Mouse (Mus musculus) intestine, embryonic 16.5 days (tissue): ENCODE measurements at regions not wholly inside any gene's neighbourhood (a gene's known extent, or its start where the extent isn't known, plus 50 kb on each side); places are given as distances from the start of the nearest gene placed in this dataset.

Experiments used
- ATAC-seq: fragments of 200-750 bp; cut with Nextera tagmentation; 2 replicates; pipeline ENCODE4 v1.8.0; 2017; ENCODE audit warnings: moderate TSS enrichment, moderate library complexity
- H3K27ac ChIP-seq: fragments of 300-500 bp; sonication (generic); 2 replicates; pipeline ENCODE4 v1.5.1; 2014; ENCODE audit warnings: mild to moderate bottlenecking, low read length
- H3K27me3 ChIP-seq: fragments of 300-500 bp; sonication (generic); replicated peaks from 2 replicates; pipeline ENCODE4 v1.6.1; 2014; ENCODE audit warnings: low read length, control low read depth, mixed read lengths; ENCODE audit not compliant: control insufficient read depth, insufficient read depth
- H3K36me3 ChIP-seq: fragments of 300-500 bp; sonication (generic); 2 replicates; pipeline ENCODE4 v1.6.1; 2014; ENCODE audit warnings: low read length, control low read depth; ENCODE audit not compliant: control insufficient read depth, insufficient read depth
- H3K4me1 ChIP-seq: fragments of 300-500 bp; sonication (generic); 2 replicates; pipeline ENCODE4 v1.6.1; 2014; ENCODE audit warnings: low read length, control low read depth, mixed read lengths; ENCODE audit not compliant: control insufficient read depth, insufficient read depth
- H3K4me2 ChIP-seq: fragments of 300-500 bp; sonication (generic); 2 replicates; pipeline ENCODE4 v1.6.1; 2014; ENCODE audit warnings: low read depth, low read length, control low read depth
- H3K4me3 ChIP-seq: fragments of 300-500 bp; sonication (generic); 2 replicates; pipeline ENCODE4 v1.5.1; 2014; ENCODE audit warnings: mild to moderate bottlenecking, low read length
- H3K9ac ChIP-seq: fragments of 300-500 bp; sonication (generic); 2 replicates; pipeline ENCODE4 v1.6.1; 2014; ENCODE audit warnings: low read depth, low read length
- H3K9me3 ChIP-seq: fragments of 300-500 bp; sonication (generic); 2 replicates; pipeline ENCODE4 v1.6.1; 2016; ENCODE audit warnings: low read length, control low read depth; ENCODE audit not compliant: control insufficient read depth
- WGBS: fragments of 180-500 bp; shearing (Covaris S2); extraction: QIAGEN DNeasy Blood & Tissue Kit; methylation state at CpG from one replicate; pipeline ENCODE4 v1.1.7; 2014; 5-methylcytosine and 5-hydroxymethylcytosine counted together

DNA sequence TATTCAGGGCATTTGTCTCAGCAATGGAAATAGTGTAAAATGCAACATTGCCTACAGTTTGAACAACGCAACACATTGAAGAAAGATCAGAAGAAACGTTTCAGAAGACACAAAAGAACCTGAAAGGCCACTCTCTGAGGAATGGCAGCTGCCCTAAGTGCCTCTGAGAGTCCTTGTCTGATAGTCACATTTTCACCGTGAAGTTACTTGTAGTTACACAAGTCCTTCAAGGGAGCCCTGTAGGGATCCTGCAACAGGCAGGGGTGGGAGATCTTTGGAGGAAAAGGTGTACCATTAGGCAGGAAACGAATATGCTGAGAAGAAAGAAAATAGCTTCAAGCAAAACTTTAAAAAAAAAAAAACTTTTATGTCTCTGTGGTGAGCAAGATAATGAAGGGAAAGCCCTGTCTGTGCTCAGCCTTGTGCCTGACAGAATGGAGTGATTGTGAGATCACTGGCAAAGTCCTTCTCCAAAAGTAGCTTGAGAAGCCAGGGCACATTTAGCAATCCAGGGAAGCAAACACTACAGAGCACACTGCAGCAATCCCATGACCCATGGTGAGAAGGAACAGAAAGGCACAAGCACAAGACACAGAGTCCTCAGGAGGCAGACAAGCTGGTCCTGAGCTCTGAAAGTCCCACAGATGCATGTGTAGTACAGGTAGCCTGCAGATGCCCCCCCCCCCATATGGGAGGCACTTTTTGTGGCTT, 112.3 kb upstream of the Tnfaip3 start:
- H3K27ac ChIP-seq: no peak overlapping the region
- no peaks in the 10 kb centered on the region for H3K36me3 ChIP-seq
- H3K9me3 ChIP-seq: no peaks in the 10 kb centered on the region
- 66% methylated on average over 4 of the region's 4 CpGs for WGBS
- no peak overlapping the region for H3K4me3 ChIP-seq
- ATAC-seq: no peak
- no peaks in the 10 kb centered on the region for H3K27me3 ChIP-seq
- no peak overlapping the region for H3K4me2 ChIP-seq
- 0 out of 2 replicates have a peak, but pooled peaks cover 3% of the 10 kb centered on the region for H3K4me1 ChIP-seq
- H3K9ac ChIP-seq: no peak overlapping the region

DNA sequence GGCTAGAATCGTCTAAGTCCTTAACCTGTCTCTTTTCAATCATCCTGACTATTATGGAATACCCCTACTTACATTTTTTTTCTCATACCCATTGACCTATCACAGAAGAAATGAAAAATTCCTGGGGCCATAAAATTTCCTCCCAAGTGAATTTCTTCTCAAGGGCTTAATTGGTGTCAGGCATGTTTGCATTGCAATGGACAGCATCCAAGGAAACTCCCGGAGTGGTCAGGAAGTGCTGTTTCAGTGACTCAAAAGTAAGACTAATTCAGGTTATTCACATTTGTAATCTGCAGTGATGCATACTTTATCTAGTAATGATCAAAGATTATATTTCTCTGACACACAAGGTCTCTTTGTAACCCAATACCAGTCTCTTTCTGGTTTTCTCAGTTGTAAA, 111.5 kb upstream of the Tnfaip3 start:
- ATAC-seq: no peak
- Histone ChIP-seq H3K27me3 (no peaks in the 10 kb centered on the region), H3K9ac (no peak overlapping the region), H3K9me3 (no peaks in the 10 kb centered on the region), H3K4me3 (no peak overlapping the region), H3K4me2 (no peak overlapping the region), H3K27ac (no peak overlapping the region), H3K36me3 (no peaks in the 10 kb centered on the region), H3K4me1 (peaks cover 7% of the 10 kb centered on the region; the same call in 1 of the 2 replicates)
- WGBS: 38% methylated on average over 2 of the region's 2 CpGs

DNA sequence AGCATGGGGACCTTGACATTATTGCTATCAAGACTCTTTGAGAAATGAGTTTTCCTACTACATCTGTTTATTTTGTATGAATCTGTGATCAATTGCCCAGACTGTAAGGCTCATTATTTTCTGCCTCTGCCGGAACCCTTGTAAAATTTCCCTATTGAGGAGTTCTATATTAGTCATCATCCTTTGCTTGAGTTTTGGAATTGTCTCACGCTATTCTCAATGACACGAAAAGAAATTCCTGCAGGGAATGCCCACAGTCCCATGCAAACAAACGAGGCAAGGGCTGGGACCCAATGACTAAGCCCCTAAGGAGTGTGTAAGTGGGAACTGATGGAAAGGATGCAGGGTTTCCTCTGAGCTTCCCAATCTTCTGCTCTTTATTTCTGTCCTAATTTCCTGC, 111.0 kb upstream of the Tnfaip3 start:
- 72% methylated on average over 4 of the region's 4 CpGs for WGBS
- no peak for ATAC-seq
- Histone ChIP-seq H3K27ac (no peak overlapping the region), H3K4me2 (no peak overlapping the region), H3K9ac (no peak overlapping the region), H3K27me3 (no peaks in the 10 kb centered on the region), H3K9me3 (no peaks in the 10 kb centered on the region), H3K4me1 (peaks cover 7% of the 10 kb centered on the region; the same call in 1 of the 2 replicates), H3K36me3 (no peaks in the 10 kb centered on the region), H3K4me3 (no peak overlapping the region)

GRCm38 (mm10) chr10:19123691-19124090, 108.2 kb upstream of the Tnfaip3 start:
- no peak overlapping the region for H3K4me2 ChIP-seq
- ATAC-seq: no peak
- 73% methylated on average over 7 of the region's 7 CpGs for WGBS
- no peaks in the 10 kb centered on the region for H3K36me3 ChIP-seq
- no peaks in the 10 kb centered on the region for H3K27me3 ChIP-seq
- no peak overlapping the region for H3K27ac ChIP-seq
- H3K9ac ChIP-seq: no peak overlapping the region
- H3K4me1 ChIP-seq: peaks cover 7% of the 10 kb centered on the region; the same call in 1 of the 2 replicates
- H3K9me3 ChIP-seq: no peaks in the 10 kb centered on the region
- H3K4me3 ChIP-seq: no peak overlapping the region

- Histone ChIP-seq H3K4me2 (no peak overlapping the region), H3K27me3 (no peaks in the 10 kb centered on the region), H3K9ac (no peak overlapping the region), H3K27ac (no peak overlapping the region), H3K4me3 (no peak overlapping the region), H3K9me3 (no peaks in the 10 kb centered on the region), H3K36me3 (no peaks in the 10 kb centered on the region), H3K4me1 (peaks cover 9% of the 10 kb centered on the region; the same call in 1 of the 2 replicates)
- 41% methylated on average over 6 of the region's 6 CpGs for WGBS
- peak; percentile 63; the same call in 1 of the 2 replicates for ATAC-seq
These were observed 106.8 kb upstream of the Tnfaip3 start for GRCm38 (mm10) chr10:19122221-19122620.

GRCm38 (mm10) chr10:19119281-19120049, 104.0 kb upstream of the Tnfaip3 start:
- H3K9ac ChIP-seq: no peak overlapping the region
- H3K4me3 ChIP-seq: no peak overlapping the region
- WGBS: 66% methylated on average over 8 of the region's 8 CpGs
- no peaks in the 10 kb centered on the region for H3K27me3 ChIP-seq
- peaks cover 12% of the 10 kb centered on the region; the same call in 1 of the 2 replicates for H3K4me1 ChIP-seq
- no peak overlapping the region for H3K4me2 ChIP-seq
- no peak overlapping the region for H3K27ac ChIP-seq
- ATAC-seq: peak; percentile 61
- no peaks in the 10 kb centered on the region for H3K9me3 ChIP-seq
- no peaks in the 10 kb centered on the region for H3K36me3 ChIP-seq

- H3K9ac ChIP-seq: no peak overlapping the region
- H3K27me3 ChIP-seq: no peaks in the 10 kb centered on the region
- 72% methylated on average over 5 of the region's 5 CpGs for WGBS
- no peak overlapping the region for H3K4me2 ChIP-seq
- peaks cover 12% of the 10 kb centered on the region; the same call in 1 of the 2 replicates for H3K4me1 ChIP-seq
- peak; percentile 34; the same call in 1 of the 2 replicates for ATAC-seq
- no peaks in the 10 kb centered on the region for H3K36me3 ChIP-seq
- H3K9me3 ChIP-seq: no peaks in the 10 kb centered on the region
- H3K4me3 ChIP-seq: no peak overlapping the region
- no peak overlapping the region for H3K27ac ChIP-seq
These were observed 103.3 kb upstream of the Tnfaip3 start for GRCm38 (mm10) chr10:19118569-19119280.

DNA sequence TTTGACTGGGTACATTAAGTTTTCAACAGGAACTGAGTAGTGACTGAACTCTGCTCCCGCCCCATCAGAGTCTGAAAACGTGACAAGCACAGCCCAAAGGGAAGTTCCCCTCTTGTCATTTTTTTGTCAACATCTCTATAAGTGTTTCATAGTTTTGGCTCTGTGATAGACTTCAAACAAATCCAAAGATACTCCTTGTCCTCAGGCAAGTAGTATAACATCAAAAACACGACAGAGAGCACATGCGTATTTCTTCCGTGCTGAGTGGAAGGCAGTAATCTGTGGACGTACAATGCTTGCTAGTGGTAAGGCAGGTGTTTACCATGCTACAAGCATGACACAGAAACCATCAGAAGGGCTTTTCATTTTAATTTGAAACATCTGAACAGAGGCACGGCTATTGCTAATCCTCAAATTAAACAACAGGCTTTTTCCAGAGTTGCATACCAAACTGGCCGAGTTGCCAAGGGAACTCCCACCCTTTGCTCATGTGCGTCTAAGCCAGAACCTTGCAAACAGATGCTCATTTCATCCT, 101.7 kb upstream of the Tnfaip3 start:
- Histone ChIP-seq H3K4me1 (peaks cover 7% of the 10 kb centered on the region; the same call in 1 of the 2 replicates), H3K4me3 (no peak overlapping the region), H3K27ac (no peak overlapping the region), H3K9me3 (no peaks in the 10 kb centered on the region), H3K4me2 (no peak overlapping the region), H3K9ac (no peak overlapping the region), H3K36me3 (no peaks in the 10 kb centered on the region), H3K27me3 (no peaks in the 10 kb centered on the region)
- ATAC-seq: no peak
- 60% methylated on average over 9 of the region's 9 CpGs for WGBS

- H3K27ac ChIP-seq: no peak overlapping the region
- H3K9ac ChIP-seq: no peak overlapping the region
- H3K27me3 ChIP-seq: no peaks in the 10 kb centered on the region
- H3K4me2 ChIP-seq: no peak overlapping the region
- ATAC-seq: peak; percentile 81
- no peaks in the 10 kb centered on the region for H3K9me3 ChIP-seq
- 0 out of 2 replicates have a peak, but pooled peaks cover 4% of the 10 kb centered on the region for H3K4me1 ChIP-seq
- no peaks in the 10 kb centered on the region for H3K36me3 ChIP-seq
- 63% methylated on average over 2 of the region's 2 CpGs for WGBS
- H3K4me3 ChIP-seq: no peak overlapping the region
These were observed 97.0 kb upstream of the Tnfaip3 start for GRCm38 (mm10) chr10:19112459-19112858.
